Mouse (Mus musculus) spleen, postnatal 36 days (tissue): ENCODE data around the gene App.

Source experiments
- DNase-seq, 2 experiments: peaks; one replicate each; pipeline ENCODE4 v3.0.0; 2022; ENCODE audit warnings: low spot score in 2 of 2, mixed read lengths in 1 of 2

App gene

GRCm38 (mm10) chr16:85150902-85151301 lies 22.7 kb downstream of the App start:
- DNase-seq = no peak

GRCm38 (mm10) chr16:85149509-85149871 lies 24.1 kb downstream of the App start:
- DNase-seq = no peak

- peak; percentile 23 to 46 for DNase-seq
Measured at GRCm38 (mm10) chr16:85148615-85149508, 24.7 kb downstream of the App start.

GRCm38 (mm10) chr16:85147440-85147839 lies 26.1 kb downstream of the App start:
- no peak for DNase-seq

GRCm38 (mm10) chr16:85145771-85146178 lies 27.8 kb downstream of the App start:
- DNase-seq = no peak

- no peak for DNase-seq
Measured at GRCm38 (mm10) chr16:85145369-85145768, 28.2 kb downstream of the App start.

- DNase-seq = no peak
Measured at GRCm38 (mm10) chr16:85144401-85144800, 29.2 kb downstream of the App start.

- no peak for DNase-seq
Measured at GRCm38 (mm10) chr16:85143863-85144262, 29.7 kb downstream of the App start.

- no peak for DNase-seq
Measured at GRCm38 (mm10) chr16:85143188-85143587, 30.4 kb downstream of the App start.

GRCm38 (mm10) chr16:85141404-85141803 lies 32.2 kb downstream of the App start:
- DNase-seq = no peak

GRCm38 (mm10) chr16:85139178-85139604 lies 34.4 kb downstream of the App start:
- no peak for DNase-seq

- no peak for DNase-seq
Measured at GRCm38 (mm10) chr16:85137348-85137747, 36.2 kb downstream of the App start.

GRCm38 (mm10) chr16:85136046-85136445 lies 37.5 kb downstream of the App start:
- no peak for DNase-seq

GRCm38 (mm10) chr16:85133468-85133881 lies 40.1 kb downstream of the App start:
- peak; percentile 8 to 28 for DNase-seq

- no peak for DNase-seq
Measured at GRCm38 (mm10) chr16:85133057-85133456, 40.5 kb downstream of the App start.

- no peak for DNase-seq
Measured at GRCm38 (mm10) chr16:85132182-85132581, 41.4 kb downstream of the App start.

- DNase-seq = no peak
Measured at GRCm38 (mm10) chr16:85130861-85131556, 42.6 kb downstream of the App start.

- DNase-seq = no peak
Measured at GRCm38 (mm10) chr16:85128693-85129657, 44.6 kb downstream of the App start.

GRCm38 (mm10) chr16:85128347-85128664 lies 45.3 kb downstream of the App start:
- DNase-seq = no peak

GRCm38 (mm10) chr16:85127661-85128346 lies 45.8 kb downstream of the App start:
- no peak for DNase-seq

- no peak for DNase-seq
Measured at GRCm38 (mm10) chr16:85124649-85125048, 48.9 kb downstream of the App start.
